20 mouse cellular contexts compared by ENCODE assay signal in the genomic region with DNA sequence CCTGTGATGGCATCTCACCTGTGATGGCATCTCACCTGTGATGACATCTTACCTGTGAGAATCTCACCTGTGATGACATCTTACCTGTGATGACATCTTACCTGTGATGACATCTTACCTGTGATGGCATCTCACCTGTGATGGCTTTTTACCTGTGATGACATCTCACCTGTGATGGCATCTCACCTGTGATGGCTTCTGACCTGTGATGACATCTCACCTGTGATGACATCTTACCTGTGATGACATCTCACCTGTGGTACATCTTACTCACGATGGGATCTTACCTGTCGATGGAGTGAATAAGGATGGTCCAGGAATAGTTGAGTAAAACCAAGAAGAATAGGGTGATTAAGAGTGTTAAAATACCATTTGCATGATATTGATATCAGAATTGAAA.
"Had no signal": no experiment of that assay in that cellular context is flagged by ENCODE, and none has a peak within 500 bp of the region (broad histone marks: within the 10 kb centered on the region; RNA-seq: fewer than 3 reads in every experiment).

No protein-coding gene starts in this region.

- H3K4me1 ChIP-seq: liver, embryonic 13.5 days; neural tube, embryonic 13.5 days had no signal

- H3K36me3 ChIP-seq: liver, embryonic 13.5 days; midbrain, embryonic 12.5 days; neural tube, embryonic 13.5 days had no signal

- H3K27ac ChIP-seq: kidney, postnatal 0 days; layer of hippocampus, adult 2 months; left cerebral cortex, adult 2 months; liver, embryonic 13.5 days; midbrain, embryonic 12.5 days; neural tube, embryonic 13.5 days had no signal

- DNase-seq: kidney, adult 18-20 months; kidney, postnatal 25 days; layer of hippocampus, adult 9-11 months; layer of hippocampus, postnatal 36 days; liver, embryonic 13.5 days; lung, adult 2 months; lung, postnatal 10 days; lung, postnatal 36 days; retina, postnatal 1 day; right cerebral cortex, postnatal 25 days; thymus, adult 18-20 months; thymus, postnatal 36 days had no signal

- H3K4me2 ChIP-seq: liver, embryonic 13.5 days; midbrain, embryonic 12.5 days; neural tube, embryonic 13.5 days had no signal

- ATAC-seq: midbrain, embryonic 16.5 days had no signal

- H3K9ac ChIP-seq: liver, embryonic 13.5 days; midbrain, embryonic 12.5 days; neural tube, embryonic 13.5 days had no signal

- H3K9me3 ChIP-seq: liver, embryonic 13.5 days; midbrain, embryonic 12.5 days; neural tube, embryonic 13.5 days had no signal

- H3K4me3 ChIP-seq: layer of hippocampus, adult 2 months; left cerebral cortex, adult 2 months; liver, embryonic 13.5 days; megakaryocyte, embryonic 14.5 days; midbrain, embryonic 12.5 days; myocyte; neural tube, embryonic 13.5 days had no signal

- H3K27me3 ChIP-seq: liver, embryonic 13.5 days; midbrain, embryonic 12.5 days had no signal
